Mouse (Mus musculus): ENCODE measurements around the gene Acnat2. TPM values are rescaled to one million over a fixed set of nuclear protein-coding genes. Genes with fewer than 3 reads are reported as not detected.
"Not testable (repeated sequence)": the region's sequence is repeated elsewhere in the genome, so short reads cannot be mapped to it uniquely, and the experiment has no call there.

Gene Acnat2
- total RNA-seq (2017) = not detected in 2 replicates

- ATAC-seq (ENCODE audit: extremely low read depth, insufficient number of reproducible peaks, low FRiP score, poor library complexity, severe bottlenecking) = not testable (repeated sequence)
Measured at GRCm38 (mm10) chr4:49407957-49408356, at the start of gene Acnat2. Acnat2 (minus strand) TSS chr4:49408151.

GRCm38 (mm10) chr4:49456171-49456570 is 48.2 kb upstream of the Acnat2 start:
- no peak for ATAC-seq (ENCODE audit: extremely low read depth, insufficient number of reproducible peaks, low FRiP score, poor library complexity, severe bottlenecking)

- no peak for ATAC-seq (ENCODE audit: extremely low read depth, insufficient number of reproducible peaks, low FRiP score, poor library complexity, severe bottlenecking)
Measured at GRCm38 (mm10) chr4:49451848-49452551, 44.0 kb upstream of the Acnat2 start.

- not testable (repeated sequence) for ATAC-seq (ENCODE audit: extremely low read depth, insufficient number of reproducible peaks, low FRiP score, poor library complexity, severe bottlenecking)
Measured at GRCm38 (mm10) chr4:49451133-49451847, 43.3 kb upstream of the Acnat2 start.

GRCm38 (mm10) chr4:49436968-49437367 is 29.0 kb upstream of the Acnat2 start:
- not testable (repeated sequence) for ATAC-seq (ENCODE audit: extremely low read depth, insufficient number of reproducible peaks, low FRiP score, poor library complexity, severe bottlenecking)

GRCm38 (mm10) chr4:49410151-49410550 is 2.2 kb upstream of the Acnat2 start:
- not testable (repeated sequence) for ATAC-seq (ENCODE audit: extremely low read depth, insufficient number of reproducible peaks, low FRiP score, poor library complexity, severe bottlenecking)

- ATAC-seq (ENCODE audit: extremely low read depth, insufficient number of reproducible peaks, low FRiP score, poor library complexity, severe bottlenecking) = no peak
Measured at GRCm38 (mm10) chr4:49386873-49387272, 21.1 kb downstream of the Acnat2 start.

GRCm38 (mm10) chr4:49383576-49384318 is 24.2 kb downstream of the Acnat2 start:
- ATAC-seq (ENCODE audit: extremely low read depth, insufficient number of reproducible peaks, low FRiP score, poor library complexity, severe bottlenecking) = not testable (repeated sequence)

GRCm38 (mm10) chr4:49368046-49368445 is 39.9 kb downstream of the Acnat2 start:
- not testable (repeated sequence) for ATAC-seq (ENCODE audit: extremely low read depth, insufficient number of reproducible peaks, low FRiP score, poor library complexity, severe bottlenecking)

- no peak for ATAC-seq (ENCODE audit: extremely low read depth, insufficient number of reproducible peaks, low FRiP score, poor library complexity, severe bottlenecking)
Measured at GRCm38 (mm10) chr4:49357097-49357496, 50.9 kb downstream of the Acnat2 start.

GRCm38 (mm10) chr4:49350470-49350869 is 57.5 kb downstream of the Acnat2 start:
- no peak for ATAC-seq (ENCODE audit: extremely low read depth, insufficient number of reproducible peaks, low FRiP score, poor library complexity, severe bottlenecking)

GRCm38 (mm10) chr4:49348677-49349076 is 59.3 kb downstream of the Acnat2 start:
- ATAC-seq (ENCODE audit: extremely low read depth, insufficient number of reproducible peaks, low FRiP score, poor library complexity, severe bottlenecking) = no peak

- not testable (repeated sequence) for ATAC-seq (ENCODE audit: extremely low read depth, insufficient number of reproducible peaks, low FRiP score, poor library complexity, severe bottlenecking)
Measured at GRCm38 (mm10) chr4:49348001-49348400, 60.0 kb downstream of the Acnat2 start.

- not testable (repeated sequence) for ATAC-seq (ENCODE audit: extremely low read depth, insufficient number of reproducible peaks, low FRiP score, poor library complexity, severe bottlenecking)
Measured at GRCm38 (mm10) chr4:49340091-49340490, 67.9 kb downstream of the Acnat2 start.

- not testable (repeated sequence) for ATAC-seq (ENCODE audit: extremely low read depth, insufficient number of reproducible peaks, low FRiP score, poor library complexity, severe bottlenecking)
Measured at GRCm38 (mm10) chr4:49337949-49338348, 70.0 kb downstream of the Acnat2 start.

Other genes starting within 250 kb of the Acnat2 start
- not detected in 2 replicates for gene Acnat1, start 65.8 kb upstream of the Acnat2 start, total RNA-seq (2017)
- gene Baat, start 98.4 kb upstream of the Acnat2 start, total RNA-seq (2017) = not detected in 2 replicates
- gene Mrpl50, start 112.9 kb upstream of the Acnat2 start, total RNA-seq (2017) = 12.7 and 14.4 TPM in 2 replicates
- gene Zfp189, start 113.0 kb upstream of the Acnat2 start, total RNA-seq (2017) = 5.3 and 6.4 TPM in 2 replicates
- not detected in 2 replicates for gene Aldob, start 141.4 kb upstream of the Acnat2 start, total RNA-seq (2017)
- gene Tmem246, start 189.7 kb upstream of the Acnat2 start, total RNA-seq (2017) = not detected in 2 replicates
- 178 and 200 TPM in 2 replicates for gene Rnf20, start 223.9 kb upstream of the Acnat2 start, total RNA-seq (2017)